Mouse (Mus musculus): ENCODE measurements around the gene Fam102a. TPM values are rescaled to one million over a fixed set of nuclear protein-coding genes. Genes with fewer than 3 reads are reported as not detected.

The Fam102a gene
- polyA plus RNA-seq, 1 experiment from 2014 or later: 7.3 TPM

DNA sequence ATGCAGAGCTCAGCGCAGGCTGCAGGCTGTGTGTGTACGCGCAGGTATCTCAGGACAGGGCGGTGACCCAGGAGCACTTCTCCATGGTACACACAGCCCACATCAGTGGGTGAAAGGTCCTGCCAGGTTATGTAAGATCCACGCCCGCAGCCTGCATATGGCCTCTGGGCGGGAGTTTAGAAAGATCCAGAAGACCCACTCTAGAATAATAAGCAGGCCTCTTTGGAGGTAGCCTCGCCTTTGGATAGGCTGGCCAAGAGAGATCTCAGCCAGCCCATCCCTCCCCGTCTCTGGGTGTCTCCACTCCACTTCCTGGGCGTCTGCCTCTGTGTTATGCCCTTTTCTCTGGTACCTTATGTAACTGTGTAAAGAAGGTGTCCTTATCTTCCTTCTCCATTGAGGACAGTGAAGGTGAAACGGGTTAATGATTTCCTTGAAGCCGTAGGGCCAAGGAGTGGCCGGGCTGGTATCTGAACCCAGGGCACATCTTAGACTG lies 10.5 kb upstream of the Fam102a start:
- H3K9me3 ChIP-seq: no peaks in the 10 kb centered on the region
- 91% methylated on average over 13 of the region's 13 CpGs for WGBS
- no peaks in the 10 kb centered on the region for H3K36me3 ChIP-seq (replicated peaks)
- H3K4me1 ChIP-seq: peaks cover 21% of the 10 kb centered on the region
- no peaks in the 10 kb centered on the region for H3K27me3 ChIP-seq (ENCODE audit: poor library complexity, severe bottlenecking)
- H3K27ac ChIP-seq: no peak overlapping the region
- no peak for DNase-seq (ENCODE audit: extremely low spot score, low spot score)
- no peak overlapping the region for H3K4me3 ChIP-seq

DNA sequence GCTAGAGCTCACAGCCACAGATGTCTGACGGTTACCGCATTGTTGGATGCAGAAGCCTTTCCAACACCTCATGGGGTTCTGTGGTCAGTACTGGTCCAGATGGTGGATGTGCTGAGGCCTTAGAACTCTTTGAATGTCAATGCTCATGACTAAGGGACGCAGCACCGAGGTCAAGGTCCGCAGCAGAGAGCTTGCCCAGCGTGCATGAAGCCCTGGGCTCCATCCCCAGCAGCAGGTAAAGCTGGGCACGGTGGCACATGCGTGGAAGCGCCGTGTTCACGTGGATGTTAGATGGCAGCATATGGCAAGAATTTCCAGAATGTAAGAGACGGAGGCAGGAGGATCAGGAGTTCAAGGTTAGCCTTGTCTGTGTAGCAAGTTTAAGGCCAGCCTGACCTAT lies 9.3 kb upstream of the Fam102a start:
- Histone ChIP-seq H3K27me3 (ENCODE audit: poor library complexity, severe bottlenecking) (no peaks in the 10 kb centered on the region), H3K27ac (no peak overlapping the region), H3K36me3 (replicated peaks) (no peaks in the 10 kb centered on the region), H3K4me1 (peaks cover 21% of the 10 kb centered on the region), H3K4me3 (no peak overlapping the region), H3K9me3 (no peaks in the 10 kb centered on the region)
- 84% methylated on average over 12 of the region's 12 CpGs for WGBS
- no peak for DNase-seq (ENCODE audit: extremely low spot score, low spot score)

DNA sequence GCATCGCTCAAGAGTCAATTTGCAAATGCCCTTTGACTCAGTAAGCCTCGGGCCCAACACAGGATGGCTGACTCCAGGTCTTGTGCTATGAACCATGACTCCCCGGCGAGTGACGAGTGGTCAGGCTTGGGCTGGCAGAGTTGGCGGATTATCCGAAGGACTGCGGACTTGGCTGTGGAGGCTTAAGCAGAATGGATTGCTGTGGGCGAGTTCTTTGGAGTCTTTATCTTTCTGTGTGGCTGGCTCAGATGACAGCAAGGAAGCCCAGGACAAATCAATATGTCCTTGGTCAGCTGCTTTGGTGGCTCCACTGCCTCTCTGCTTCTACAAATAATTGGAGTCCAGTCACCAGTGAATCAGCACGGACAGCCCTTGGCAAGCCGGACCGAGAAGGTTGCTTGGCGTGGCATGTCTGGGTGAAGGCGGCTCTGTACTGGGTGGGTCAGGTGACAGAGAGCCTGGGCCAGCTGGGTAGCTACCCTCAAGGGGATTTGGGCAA lies 7.6 kb upstream of the Fam102a start:
- H3K27me3 ChIP-seq (ENCODE audit: poor library complexity, severe bottlenecking): no peaks in the 10 kb centered on the region
- H3K9me3 ChIP-seq: no peaks in the 10 kb centered on the region
- WGBS: 74% methylated on average over 14 of the region's 14 CpGs
- no peak for DNase-seq (ENCODE audit: extremely low spot score, low spot score)
- no peak overlapping the region for H3K27ac ChIP-seq
- no peaks in the 10 kb centered on the region for H3K36me3 ChIP-seq (replicated peaks)
- H3K4me1 ChIP-seq: peaks cover 14% of the 10 kb centered on the region
- no peak overlapping the region for H3K4me3 ChIP-seq

DNA sequence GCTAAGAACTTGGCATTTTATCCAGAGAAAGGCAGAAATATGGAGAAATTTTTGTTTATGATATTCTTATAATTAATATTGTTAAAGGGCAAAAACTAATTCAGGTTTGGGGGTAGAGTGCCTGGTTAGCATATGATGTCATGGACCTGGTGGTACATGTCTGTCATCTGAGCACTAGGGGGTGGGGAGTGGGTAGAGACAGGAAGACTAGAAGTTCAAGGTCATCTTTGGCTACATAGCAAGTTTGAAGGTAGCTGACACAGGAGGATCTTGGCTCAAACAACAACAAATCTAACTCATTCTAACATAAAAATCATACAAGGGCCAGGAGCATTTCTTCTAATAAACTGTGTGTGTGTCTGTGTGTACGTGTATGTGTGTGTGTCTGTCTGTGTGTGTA lies 6.8 kb upstream of the Fam102a start:
- Histone ChIP-seq H3K4me3 (no peak overlapping the region), H3K27me3 (ENCODE audit: poor library complexity, severe bottlenecking) (no peaks in the 10 kb centered on the region), H3K36me3 (replicated peaks) (no peaks in the 10 kb centered on the region), H3K4me1 (peaks cover 12% of the 10 kb centered on the region), H3K9me3 (no peaks in the 10 kb centered on the region), H3K27ac (no peak overlapping the region)
- DNase-seq (ENCODE audit: extremely low spot score, low spot score): no peak
- 88% methylated on average over 1 of the region's 1 CpGs for WGBS

DNA sequence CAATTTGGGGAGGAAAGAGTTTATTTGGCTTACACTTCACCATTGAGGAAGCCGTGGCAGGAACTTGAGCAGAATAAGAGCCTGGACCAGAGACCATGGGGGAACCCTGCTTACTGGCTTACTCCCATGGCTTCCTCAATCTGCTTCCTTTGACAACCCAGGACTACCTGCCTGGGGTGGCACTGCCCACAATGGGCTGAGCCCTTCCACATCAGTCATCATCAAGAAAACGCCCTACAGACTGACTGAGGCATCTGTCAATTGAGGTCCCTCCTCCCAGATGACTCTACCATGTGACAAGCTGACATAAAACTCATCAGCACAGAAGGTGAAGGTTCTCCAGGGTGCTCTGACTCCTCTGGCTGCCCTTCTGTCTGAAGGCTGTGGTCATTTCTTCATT lies 4.7 kb upstream of the Fam102a start:
- H3K27ac ChIP-seq: no peak overlapping the region
- no peak for DNase-seq (ENCODE audit: extremely low spot score, low spot score)
- WGBS: 88% methylated on average over 2 of the region's 2 CpGs
- peaks cover 34% of the 10 kb centered on the region for H3K4me1 ChIP-seq
- no peaks in the 10 kb centered on the region for H3K36me3 ChIP-seq (replicated peaks)
- no peak overlapping the region for H3K4me3 ChIP-seq
- H3K27me3 ChIP-seq (ENCODE audit: poor library complexity, severe bottlenecking): no peaks in the 10 kb centered on the region
- no peaks in the 10 kb centered on the region for H3K9me3 ChIP-seq

DNA sequence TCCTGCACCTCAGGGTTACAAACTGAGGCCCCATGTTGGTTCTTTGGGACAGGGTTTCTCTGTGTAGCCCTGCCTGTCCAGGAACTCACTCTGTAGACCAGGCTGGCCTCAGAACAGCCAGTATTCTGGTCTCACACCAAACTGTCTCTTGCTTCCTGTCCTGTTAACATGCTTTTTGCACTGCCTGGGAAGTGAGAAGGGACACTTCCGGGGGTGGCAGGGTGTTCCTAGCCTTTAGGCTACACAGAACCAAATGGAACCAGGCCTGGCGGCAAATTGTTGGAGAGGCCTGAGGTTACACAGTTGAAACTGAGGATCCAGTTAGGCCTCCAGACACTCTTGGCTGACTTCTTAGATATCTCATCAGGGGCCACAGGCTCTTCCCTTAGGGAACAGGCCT lies 2.0 kb upstream of the Fam102a start:
- no peaks in the 10 kb centered on the region for H3K27me3 ChIP-seq (ENCODE audit: poor library complexity, severe bottlenecking)
- DNase-seq (ENCODE audit: extremely low spot score, low spot score): no peak
- H3K27ac ChIP-seq: peak overlapping the region; percentile 93
- 87% methylated on average over 2 of the region's 2 CpGs for WGBS
- no peak overlapping the region for H3K4me3 ChIP-seq
- H3K9me3 ChIP-seq: no peaks in the 10 kb centered on the region
- H3K4me1 ChIP-seq: peaks cover 54% of the 10 kb centered on the region
- H3K36me3 ChIP-seq (replicated peaks): no peaks in the 10 kb centered on the region

DNA sequence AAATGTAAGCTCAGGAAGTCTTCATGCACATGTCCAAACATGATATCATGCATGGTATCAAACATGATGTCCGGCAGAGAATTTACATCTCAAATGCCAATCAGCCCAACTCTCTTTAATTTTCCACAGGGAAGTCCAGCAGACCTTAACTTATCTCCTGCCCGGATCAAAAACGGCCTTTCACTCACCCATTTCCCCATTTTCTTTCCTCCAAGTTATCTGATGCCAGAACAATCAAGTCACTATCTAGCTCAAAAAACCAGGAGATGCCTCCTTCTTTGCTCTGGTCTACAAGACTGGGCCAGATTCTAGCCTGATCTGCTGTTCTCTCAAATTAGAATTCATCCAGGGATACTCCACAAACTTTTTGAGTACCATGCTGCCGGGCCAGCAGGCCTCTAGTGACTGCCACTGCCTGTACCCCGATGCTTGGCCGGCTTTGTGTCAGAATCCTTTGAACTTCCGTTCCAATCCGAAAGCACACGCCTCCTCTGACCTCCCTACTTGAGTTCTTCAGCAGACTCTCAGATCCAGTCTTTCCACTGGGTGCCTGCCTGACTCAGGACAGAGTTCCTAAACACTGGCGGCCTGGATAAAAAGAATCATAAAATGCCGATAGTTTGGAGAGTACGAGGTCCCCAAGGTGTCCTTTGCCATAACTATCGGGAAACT lies 935 bp upstream of the Fam102a start:
- peak; percentile 72 for DNase-seq (ENCODE audit: extremely low spot score, low spot score)
- Histone ChIP-seq H3K27ac (peak overlapping the region; percentile 93), H3K36me3 (replicated peaks) (no peaks in the 10 kb centered on the region), H3K4me3 (peak overlapping the region; percentile 66), H3K9me3 (no peaks in the 10 kb centered on the region), H3K27me3 (ENCODE audit: poor library complexity, severe bottlenecking) (no peaks in the 10 kb centered on the region), H3K4me1 (peaks cover 64% of the 10 kb centered on the region)
- 12% methylated on average over 13 of the region's 13 CpGs for WGBS

DNA sequence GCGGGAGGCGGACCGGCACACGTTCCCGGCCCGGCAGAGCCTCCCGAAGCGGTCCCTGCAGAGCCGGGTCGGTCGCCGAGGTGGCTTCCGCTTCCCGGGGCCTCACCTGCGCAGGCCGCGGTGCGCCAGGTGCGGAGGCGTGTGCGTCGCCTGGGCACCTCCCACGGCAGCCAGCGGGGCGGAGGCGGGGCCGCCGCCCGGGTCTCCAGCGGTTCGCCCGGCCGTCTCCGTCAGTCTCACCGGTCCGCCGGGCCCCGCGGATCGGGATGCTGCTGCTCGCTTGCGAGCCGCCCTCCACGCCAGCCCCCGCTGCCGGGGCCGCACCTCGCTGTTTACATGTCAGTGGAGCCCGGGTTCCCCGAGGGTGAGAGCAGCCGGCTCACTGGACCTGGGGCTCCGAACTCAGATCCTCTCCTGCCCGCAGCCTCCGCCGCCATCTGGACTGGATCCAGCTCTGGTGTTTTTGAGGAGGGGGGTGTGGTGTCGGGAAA lies 414 bp downstream of the Fam102a start:
- peak; percentile 52 for DNase-seq (ENCODE audit: extremely low spot score, low spot score)
- H3K9me3 ChIP-seq: no peaks in the 10 kb centered on the region
- H3K4me1 ChIP-seq: peaks cover 76% of the 10 kb centered on the region
- no peaks in the 10 kb centered on the region for H3K36me3 ChIP-seq (replicated peaks)
- peak overlapping the region; percentile 66 for H3K4me3 ChIP-seq
- 0% methylated on average over 48 of the region's 56 CpGs for WGBS
- no peaks in the 10 kb centered on the region for H3K27me3 ChIP-seq (ENCODE audit: poor library complexity, severe bottlenecking)
- H3K27ac ChIP-seq: peak overlapping the region; percentile 93

DNA sequence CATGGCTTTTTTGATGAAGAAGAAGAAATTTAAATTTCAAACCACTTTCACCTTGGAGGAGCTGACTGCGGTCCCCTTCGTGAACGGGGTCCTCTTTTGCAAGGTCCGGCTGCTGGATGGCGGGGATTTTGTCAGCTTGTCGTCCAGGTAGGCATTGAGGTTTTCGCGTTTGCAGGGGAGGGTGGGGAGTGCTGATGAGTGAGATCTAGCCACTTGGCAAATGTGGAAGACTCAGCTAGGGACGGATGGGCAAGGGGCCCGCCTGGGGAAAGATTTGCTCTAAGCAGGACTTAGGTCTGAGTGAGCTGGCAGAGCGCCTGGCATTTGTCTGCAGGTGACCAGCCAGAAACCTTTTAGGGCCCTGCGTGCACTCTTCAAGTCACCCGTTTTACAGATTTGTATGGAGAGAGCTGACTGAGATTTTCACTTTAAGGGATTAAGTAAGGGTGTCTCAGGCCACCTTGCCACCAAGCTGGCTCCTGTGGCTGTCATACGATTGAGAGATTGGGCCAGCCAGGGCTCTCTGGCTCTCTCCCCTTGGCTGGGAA lies 1.0 kb downstream of the Fam102a start:
- 1% methylated on average over 14 of the region's 14 CpGs for WGBS
- Histone ChIP-seq H3K4me3 (peak overlapping the region; percentile 66), H3K4me1 (peaks cover 76% of the 10 kb centered on the region), H3K27me3 (ENCODE audit: poor library complexity, severe bottlenecking) (no peaks in the 10 kb centered on the region), H3K36me3 (replicated peaks) (no peaks in the 10 kb centered on the region), H3K9me3 (no peaks in the 10 kb centered on the region), H3K27ac (peak overlapping the region; percentile 93)
- peak; percentile 33 for DNase-seq (ENCODE audit: extremely low spot score, low spot score)

DNA sequence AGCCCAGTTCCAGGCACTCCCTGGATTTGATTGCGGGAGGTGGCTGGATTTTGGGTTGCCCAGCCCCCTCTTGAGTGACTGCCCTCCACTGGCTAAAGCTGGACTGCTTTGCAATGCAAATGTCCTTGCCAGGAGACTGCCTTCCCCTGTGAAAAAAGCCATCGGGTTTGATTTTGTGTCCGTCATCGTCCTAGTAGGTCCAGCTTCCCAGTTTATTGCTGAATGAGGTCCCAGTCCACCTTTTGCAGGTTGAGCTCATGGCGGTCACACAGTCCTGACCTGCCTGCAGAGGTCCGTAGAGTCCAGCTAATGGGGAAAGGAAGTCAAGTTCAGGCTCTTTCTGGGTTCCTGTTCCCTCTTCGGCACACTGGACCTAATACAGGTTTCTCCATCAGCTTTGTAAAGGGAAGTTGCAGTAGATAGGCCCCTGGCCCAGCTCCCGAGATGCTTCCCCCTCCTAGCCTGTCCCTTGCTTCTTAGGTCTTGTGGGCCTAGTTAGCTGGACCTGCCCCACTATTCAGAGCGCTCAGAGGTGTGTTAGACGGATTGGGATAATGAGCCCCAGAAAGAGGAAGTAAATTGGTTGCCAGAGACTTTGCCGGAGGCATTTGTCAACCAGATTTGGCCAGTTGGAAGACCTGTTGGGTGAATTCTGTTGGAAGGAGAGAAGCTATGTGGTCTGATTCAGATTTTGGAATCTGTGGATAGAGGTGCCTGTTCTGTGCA lies 1.7 kb downstream of the Fam102a start:
- peak; percentile 53 for DNase-seq (ENCODE audit: extremely low spot score, low spot score)
- H3K4me3 ChIP-seq: peak overlapping the region; percentile 66
- peak overlapping the region; percentile 79 for H3K27ac ChIP-seq
- no peaks in the 10 kb centered on the region for H3K9me3 ChIP-seq
- H3K27me3 ChIP-seq (ENCODE audit: poor library complexity, severe bottlenecking): no peaks in the 10 kb centered on the region
- peaks cover 80% of the 10 kb centered on the region for H3K4me1 ChIP-seq
- WGBS: 4% methylated on average over 11 of the region's 11 CpGs
- H3K36me3 ChIP-seq (replicated peaks): no peaks in the 10 kb centered on the region

DNA sequence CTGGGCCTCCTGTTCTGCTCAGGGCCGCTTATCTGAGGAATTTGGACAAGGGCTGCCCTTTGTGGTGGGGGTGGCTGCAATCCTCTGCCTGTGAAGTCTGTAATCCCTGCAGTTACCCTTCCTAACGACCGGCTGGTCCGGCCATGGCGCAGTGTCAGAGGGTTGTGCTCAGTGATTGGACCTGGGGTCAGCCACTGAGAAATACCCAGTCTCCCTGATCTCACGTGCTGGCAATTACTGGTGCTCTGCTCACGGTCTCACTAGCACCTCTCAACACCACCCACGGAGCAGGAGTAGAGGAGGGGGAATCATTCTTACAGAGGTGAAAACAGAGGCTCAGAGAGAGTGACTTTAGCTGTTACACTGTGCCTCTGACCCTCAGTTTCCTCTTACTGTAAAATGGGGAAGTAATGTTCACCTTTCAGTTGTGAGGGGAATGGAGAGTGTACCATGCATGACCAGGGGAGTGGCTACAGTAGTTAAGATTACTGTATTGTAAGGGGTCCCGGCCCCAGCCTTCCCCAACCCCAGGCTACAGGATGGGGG lies 2.3 kb downstream of the Fam102a start:
- no peaks in the 10 kb centered on the region for H3K27me3 ChIP-seq (ENCODE audit: poor library complexity, severe bottlenecking)
- peak; percentile 29 for DNase-seq (ENCODE audit: extremely low spot score, low spot score)
- WGBS: 12% methylated on average over 9 of the region's 9 CpGs
- H3K4me1 ChIP-seq: peaks cover 80% of the 10 kb centered on the region
- no peaks in the 10 kb centered on the region for H3K36me3 ChIP-seq (replicated peaks)
- peak overlapping the region; percentile 66 for H3K4me3 ChIP-seq
- H3K27ac ChIP-seq: peak overlapping the region; percentile 79
- no peaks in the 10 kb centered on the region for H3K9me3 ChIP-seq

DNA sequence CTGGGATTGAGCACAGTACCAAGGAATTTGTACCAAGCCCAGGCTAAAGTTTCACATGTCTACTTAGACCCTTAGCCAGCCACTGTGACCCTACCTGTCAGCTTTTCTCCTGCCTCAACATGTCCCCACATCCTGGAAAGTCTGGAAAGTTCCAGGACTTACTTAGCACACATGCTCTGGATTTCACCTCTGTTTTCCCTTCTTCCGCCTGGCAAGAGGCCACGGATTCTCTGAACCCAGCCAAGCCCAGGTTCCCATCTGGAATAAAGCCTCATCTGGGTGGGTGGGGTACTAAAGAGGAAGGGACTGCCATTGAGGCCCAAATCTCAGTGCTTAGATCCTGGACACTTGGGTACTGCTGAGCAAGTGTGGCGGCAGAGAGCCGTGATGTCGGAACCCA lies 2.8 kb downstream of the Fam102a start:
- H3K4me3 ChIP-seq: peak overlapping the region; percentile 66

More for the DNA sequence above, 2.8 kb downstream of the Fam102a start:
- DNase-seq (ENCODE audit: extremely low spot score, low spot score): no peak
- H3K9me3 ChIP-seq: no peaks in the 10 kb centered on the region
- no peaks in the 10 kb centered on the region for H3K36me3 ChIP-seq (replicated peaks)
- H3K4me1 ChIP-seq: peaks cover 79% of the 10 kb centered on the region
- H3K27me3 ChIP-seq (ENCODE audit: poor library complexity, severe bottlenecking): no peaks in the 10 kb centered on the region
- 81% methylated on average over 5 of the region's 5 CpGs for WGBS
- H3K27ac ChIP-seq: 0 out of 2 replicates have a peak overlapping the region, but pooled peaks have one; percentile 79
